Mouse (Mus musculus) embryonic fibroblast, embryonic 13.5 days (primary cell): ENCODE data around the gene Zbtb8a.

Experiments
- CTCF ChIP-seq: IDR thresholded peaks from 2 replicates; pipeline ENCODE4 v1.5.1; 2011; ENCODE audit warnings: mild to moderate bottlenecking, control low read depth, low read length, moderate library complexity, borderline replicate concordance; ENCODE audit not compliant: insufficient read depth
- POLR2A ChIP-seq: IDR thresholded peaks from 2 replicates; pipeline ENCODE4 v1.6.1; 2011; ENCODE audit warnings: low read depth, mild to moderate bottlenecking, control low read depth, low read length, moderate library complexity

- TF ChIP-seq CTCF: no peak
- no peak for TF ChIP-seq POLR2A
Observed at GRCm38 (mm10) chr4:129357613-129358163, 20.2 kb downstream of the Zbtb8a start.
